Mouse (Mus musculus) adrenal gland, adult (tissue): ENCODE measurements around the gene H2al1m.
"Not testable (repeated sequence)": the region's sequence is repeated elsewhere in the genome, so short reads cannot be mapped to it uniquely, and the experiment has no call there.

Experiments
- DNase-seq, 2 experiments: peaks; one replicate each; pipeline ENCODE4 v3.0.0; 2022 to 2023; ENCODE audit warnings: low spot score in 1 of 2; ENCODE audit not compliant: inconsistent age in 2 of 2

H2al1m gene

DNA sequence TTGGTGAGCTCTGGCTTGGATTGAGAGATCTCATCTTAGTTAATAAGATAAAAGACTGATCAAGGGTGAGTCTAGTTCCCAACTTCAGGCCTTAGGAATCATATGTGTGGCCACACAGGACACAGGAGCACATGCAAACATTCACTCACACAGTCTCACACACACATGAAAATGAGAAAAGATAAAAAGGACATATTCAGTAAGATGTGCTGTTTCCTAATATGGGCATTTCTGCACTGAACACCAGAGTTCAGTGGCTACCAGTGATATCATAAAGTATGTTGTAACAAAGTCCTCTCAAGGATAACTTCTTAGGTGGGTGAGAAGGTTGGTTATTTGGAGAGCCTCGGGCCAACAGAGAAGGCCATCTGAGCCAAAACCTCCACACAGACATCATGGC, at the start of gene H2al1m:
H2al1m (plus strand) TSS at position 301 of the 400 bp plus-strand sequence.
- not testable (repeated sequence) for DNase-seq

DNA sequence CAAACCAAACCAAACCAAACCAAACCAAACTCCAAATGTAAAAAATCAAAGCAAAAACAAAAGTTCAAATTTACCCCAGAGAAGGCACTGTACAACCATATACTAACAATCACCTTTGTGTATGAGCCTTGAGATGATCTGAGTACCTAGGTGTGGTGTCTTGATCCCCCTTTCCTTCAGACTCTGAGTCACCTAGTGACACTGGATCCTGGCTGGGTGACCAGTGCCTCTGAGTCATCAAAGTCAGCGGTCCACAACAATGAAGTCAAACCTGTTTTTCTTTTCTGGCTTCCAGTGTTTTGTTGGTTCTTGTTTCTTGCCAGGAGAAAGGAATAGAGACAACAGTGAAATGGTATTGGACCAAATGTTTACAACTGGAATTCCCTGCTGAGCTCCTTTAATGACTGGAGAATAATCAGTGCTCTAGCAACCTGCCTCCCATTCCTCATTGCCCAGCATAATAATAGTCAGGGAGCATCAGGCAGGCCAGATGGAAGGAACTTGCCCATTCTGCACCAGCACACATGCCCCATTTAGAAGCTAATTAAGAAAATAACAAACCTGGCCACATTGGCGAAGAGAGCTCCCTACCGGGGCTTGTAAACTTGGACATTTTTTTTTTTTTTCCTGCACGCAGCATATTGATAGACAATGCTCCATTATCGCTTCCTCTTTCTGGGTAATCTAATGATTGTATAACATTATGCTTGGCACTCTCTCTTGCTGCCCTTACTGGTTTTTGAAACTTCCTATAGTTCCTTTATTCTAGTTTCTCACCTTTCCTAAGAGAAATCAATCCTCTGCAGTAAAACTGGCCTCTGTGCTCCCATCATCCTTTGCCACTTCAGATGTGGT, 42.6 kb upstream of the H2al1m start:
- no peak for DNase-seq

DNA sequence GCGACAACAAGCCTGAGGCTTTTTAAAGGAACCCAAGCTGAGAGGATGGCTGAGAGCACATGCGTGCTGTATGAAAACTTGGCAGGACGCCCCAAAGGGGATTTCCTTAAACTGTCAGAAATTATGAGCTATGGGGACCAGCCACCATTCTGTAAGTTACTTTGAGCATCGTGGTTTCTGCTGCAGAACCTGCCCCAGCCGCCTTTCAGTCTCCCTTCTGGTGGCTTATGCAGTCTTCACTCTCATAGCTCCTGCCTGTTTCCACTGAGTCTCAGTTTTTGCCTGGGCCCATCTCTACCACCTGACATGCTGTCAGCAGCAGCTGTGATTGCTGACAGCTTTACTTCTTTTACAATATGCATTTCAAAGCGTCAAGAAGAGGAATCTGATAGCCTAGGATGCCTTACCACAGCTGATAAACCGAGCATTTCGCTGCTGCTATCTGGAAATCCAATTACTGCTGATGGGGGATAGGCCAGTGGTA, 40.1 kb upstream of the H2al1m start:
- peak; percentile 6 to 29 for DNase-seq

DNA sequence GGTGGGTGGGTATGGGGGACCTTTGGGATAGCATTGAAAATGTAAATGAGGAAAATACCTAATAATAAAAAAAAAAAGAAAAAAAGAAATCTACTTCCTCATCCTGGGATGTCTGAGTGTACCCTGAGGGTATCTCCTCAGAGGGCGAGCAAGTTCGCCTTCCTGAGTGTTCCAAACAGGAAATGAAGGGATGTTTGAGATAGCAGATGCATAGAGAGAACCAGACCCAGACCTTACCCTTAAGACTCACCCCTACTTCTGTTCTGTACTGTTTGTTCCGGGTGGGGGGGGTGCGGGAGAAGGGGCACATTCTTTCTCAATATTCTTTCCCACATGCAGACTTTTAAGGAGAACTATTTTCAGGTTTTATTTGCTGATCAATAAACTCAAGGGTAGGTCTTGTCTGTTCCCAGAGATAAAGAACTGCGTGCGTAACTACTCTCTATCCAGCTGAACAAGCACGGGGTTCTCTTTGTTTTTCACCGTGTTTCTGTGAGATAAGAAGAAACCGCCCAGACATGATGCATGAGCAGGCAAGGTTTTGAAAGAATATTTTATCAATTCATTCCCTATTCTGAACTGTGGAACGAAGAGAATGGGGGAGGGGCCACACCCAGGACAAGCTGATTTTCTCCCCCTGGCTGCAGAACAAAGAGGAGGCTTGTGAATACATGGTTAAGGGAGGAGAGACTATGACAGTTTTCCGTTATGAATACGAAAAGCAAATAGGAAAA, 38.8 kb upstream of the H2al1m start:
- DNase-seq, result no peak

DNA sequence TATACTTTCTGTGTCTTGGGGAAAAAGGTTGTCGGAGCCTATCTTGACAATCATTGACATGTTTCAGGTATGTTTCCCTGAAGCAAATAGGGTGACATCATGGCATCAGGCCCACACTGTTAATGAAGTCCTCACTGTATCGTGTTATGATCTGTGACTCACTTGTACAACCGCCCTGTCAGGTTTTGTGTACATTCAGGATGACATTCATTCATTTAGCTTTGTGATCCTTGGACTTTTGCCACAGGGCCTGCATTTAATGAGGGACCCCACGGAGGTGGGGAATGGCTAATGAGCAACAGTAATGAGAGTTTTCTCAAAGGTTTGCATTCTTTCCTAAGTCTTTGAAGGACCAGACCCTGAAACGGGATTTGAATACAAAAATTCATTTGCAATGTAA, 34.7 kb upstream of the H2al1m start:
- DNase-seq, result no peak

DNA sequence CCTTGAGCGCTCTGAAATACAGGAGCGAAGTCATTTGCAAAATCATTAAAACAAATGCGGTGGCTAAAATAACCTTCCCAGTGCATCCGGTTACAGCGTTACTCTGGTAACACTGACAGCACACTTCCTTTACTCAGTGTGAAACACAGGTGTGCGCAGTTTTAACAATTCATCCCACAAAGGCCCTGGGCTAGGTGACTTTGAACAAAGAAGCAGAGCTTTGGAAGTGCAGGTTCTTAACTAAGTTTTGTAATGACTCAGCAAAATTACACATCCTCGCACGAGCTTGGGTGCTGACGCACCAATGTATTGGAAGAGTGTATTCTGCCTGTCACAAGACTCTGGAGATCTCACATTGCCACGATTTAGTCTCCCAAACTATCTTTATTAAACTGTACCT, 29.6 kb upstream of the H2al1m start:
- no peak for DNase-seq

DNA sequence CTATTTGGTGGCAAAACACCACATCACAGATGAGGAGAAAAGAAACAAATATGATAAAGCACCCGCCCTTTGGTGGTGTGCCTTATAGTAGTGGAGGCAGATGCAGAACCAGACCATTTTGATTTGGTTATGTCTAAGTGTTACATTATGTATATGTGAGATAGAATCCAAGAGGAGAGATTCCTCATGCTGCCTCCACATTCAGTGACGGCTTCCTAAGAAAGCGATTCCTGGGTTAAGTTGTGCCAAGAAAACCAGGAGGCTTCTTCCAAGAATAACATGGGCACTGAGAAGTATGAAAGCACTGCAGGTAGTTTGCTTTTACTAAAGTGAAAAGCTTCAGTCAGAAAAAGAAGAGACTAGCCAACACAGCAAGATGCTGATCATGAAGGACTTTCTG, 28.7 kb upstream of the H2al1m start:
- no peak for DNase-seq

DNA sequence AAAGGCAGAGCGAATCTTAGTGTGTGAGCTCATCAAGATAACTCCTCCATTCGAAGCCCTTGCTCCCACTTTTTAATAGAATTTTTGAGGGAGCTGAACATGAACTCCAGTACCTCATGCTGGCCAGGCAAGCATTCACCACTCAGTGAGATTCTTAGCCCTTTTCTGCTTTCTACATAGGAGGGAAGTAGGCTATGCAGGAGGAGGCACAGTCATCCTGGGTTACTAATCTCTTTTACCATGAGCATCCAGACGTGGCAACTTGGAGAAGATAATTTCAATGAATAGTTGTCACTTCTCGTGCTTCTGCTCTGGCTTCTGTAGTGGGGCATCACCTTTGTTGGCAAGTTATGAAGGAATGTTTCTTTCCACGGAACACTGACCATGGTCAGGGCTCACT, 26.8 kb upstream of the H2al1m start, which contains the start of gene Gm14862:
Gm14862 (minus strand) TSS at position 134 of the 400 bp plus-strand sequence.
- DNase-seq, result no peak

DNA sequence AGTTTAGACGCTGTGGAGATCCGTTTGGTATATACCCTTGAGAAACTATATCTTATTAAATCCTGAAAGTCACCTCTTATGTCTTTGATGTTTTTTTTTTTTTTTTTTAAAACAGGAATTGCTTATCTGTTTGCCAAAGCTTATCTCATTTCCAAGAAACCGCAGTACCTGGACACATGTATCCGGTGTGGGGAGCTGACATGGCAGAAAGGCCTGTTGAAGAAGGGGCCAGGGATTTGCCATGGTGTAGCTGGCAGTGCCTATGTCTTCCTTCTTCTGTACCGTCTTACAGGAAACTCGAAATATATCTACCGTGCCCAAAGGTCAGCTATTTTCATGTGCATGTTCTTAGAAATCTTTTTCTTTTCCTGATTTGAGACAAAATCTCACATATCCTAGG, 25.7 kb upstream of the H2al1m start:
- DNase-seq, result no peak

DNA sequence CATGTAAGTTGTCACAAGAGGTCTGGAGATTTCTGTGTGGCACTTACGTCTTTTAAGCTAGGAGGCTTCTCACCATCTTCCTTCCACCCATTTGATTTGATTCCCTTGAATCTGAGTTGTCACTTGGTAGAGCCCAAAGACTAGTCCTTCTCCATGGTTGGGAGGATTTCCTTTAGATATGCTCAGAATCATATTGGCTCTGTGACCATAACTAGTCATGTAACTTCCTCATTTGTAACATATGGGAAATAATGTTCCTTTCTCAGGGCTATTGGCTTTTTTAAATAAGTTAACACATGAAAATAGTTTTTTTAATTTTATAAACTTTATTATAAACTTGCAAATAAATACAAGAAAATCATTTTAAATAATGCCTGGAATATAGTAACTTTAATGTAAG, 24.3 kb upstream of the H2al1m start:
- no peak for DNase-seq

DNA sequence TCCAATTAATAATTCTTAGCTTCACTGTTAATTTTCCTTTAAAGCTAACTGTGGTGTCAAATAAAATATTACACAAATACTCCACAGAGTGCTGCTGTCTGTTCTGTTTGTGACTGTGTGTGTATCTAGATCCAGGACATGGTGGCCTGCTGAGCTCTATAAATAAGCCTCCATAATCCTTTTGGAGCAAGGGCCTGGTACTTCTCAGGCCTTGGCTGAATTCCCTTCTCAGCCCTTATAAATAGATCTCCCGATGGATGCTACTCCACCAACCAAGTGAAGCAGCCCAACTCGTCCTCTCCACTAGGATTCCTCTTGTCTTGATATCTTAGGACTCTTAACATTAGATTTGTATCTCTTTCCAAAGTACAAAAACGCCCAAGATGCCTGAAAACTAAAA, 12.5 kb upstream of the H2al1m start:
- no peak for DNase-seq

DNA sequence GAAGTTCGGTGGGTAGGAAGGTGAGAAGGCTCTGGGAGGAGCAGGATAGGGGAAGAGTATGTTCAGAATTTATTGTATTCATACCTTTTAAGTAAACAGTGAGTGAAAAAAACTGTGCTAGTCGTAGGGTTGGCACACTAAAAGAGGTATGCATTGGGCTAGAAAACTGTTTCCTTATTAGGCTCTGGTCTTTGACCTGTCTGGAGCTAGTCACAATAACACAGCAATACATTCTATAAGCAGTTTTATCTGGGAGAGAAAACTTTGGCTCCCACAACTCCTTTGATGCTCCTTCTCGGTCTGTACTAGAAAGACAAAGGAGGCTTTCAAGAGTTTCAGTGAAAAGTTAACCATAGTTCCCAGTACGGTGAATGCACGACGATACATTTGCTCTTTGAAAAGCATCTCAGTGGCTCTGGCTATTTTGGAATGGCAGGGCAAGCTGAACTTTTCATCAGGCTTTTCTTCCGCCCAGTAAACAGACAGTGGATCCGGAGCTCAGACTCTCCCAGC, 11.6 kb upstream of the H2al1m start:
- DNase-seq, result no peak

DNA sequence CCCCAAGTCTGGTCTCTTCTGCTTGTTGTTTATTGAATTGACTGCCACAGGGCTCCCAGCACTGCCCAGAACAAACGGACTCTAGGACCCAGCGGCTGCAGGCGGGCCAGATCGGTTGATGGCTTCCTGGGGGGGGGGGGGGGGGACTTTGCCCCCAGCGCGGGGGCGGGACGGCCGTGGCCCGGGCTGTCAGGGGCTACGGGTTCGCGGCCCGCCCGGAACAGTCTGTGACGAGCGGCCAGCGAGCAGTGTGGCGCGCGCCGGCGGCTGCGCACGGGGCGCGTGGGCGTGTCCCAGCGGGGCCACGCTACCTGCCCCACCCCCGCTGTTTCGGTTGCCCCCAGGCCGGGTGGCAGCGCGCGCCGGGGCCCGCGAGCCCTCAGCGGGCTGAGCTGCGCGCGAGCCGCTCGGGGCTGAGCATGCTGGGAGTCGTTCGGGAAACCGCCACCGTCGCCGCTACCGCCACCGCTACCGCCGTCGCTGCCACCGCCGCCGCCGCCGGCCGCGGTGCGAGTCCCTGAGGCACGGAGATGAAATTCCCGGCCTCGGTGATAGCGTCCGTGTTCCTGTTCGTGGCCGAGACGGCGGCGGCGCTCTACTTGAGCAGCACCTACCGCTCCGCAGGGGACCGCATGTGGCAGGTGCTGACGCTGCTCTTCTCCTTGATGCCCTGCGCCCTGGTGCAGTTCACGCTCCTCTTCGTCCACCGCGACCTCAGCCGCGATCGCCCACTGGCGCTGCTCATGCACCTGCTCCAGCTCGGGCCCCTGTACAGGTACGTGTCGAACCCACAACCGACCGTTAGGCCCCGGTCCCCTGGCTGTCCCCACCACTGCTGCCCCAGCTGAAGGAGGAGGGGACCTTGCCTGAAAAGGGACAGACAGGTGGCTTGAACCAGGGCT, 10.9 kb upstream of the H2al1m start, which contains the start of gene Xk:
Xk (plus strand) TSS at position 297 of the 902 bp plus-strand sequence.
- peak; percentile 59 to 81 for DNase-seq

DNA sequence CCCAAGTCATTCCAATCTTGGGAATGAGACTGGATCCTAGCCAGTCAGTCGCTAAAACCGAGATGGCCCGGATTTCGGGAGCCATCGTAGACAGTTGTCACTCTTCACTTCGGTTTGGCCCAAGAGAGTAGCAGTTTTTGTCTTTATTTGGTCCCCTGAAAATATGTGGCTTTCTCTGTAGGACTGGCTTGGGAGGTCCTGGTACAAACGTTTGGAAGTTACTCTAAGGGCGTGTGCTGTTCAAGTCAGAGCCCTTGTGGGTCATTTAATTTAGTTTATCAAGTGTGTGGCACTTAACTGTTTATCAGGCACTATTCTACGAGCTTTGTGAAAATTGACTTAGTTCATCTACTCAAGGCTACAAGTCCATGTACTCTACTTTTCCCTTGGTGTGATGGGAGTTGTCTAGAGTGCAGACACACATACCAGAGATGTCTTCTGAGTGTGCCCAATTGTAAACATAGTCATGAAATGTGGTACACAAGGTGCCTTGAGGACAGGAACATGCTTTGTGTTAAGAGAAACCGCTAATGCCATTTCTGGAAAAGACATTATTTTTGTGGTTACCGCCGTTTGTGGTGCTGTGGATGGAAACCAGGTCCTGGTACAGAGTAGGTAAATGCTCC, 10.1 kb upstream of the H2al1m start:
- no peak for DNase-seq

DNA sequence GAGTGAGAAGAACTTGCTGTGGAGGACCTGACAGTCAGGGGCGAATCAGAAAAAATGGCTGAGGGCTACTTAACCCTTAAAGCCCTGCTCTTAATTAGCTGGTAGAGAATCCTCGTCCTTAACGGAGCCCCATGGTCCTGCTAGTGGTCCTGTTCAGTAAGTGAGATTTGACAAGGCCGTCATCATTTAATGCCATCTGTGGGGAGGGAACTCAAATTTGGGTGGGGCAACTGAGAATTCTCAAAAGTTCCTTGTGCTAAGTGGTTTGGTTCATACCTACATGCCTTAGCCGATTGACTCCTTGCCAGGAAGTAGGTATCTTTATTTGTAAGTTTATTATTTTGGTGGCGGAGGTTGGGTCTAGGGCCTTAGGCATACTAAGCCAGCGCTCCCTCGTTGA, 9.2 kb upstream of the H2al1m start:
- no peak for DNase-seq

DNA sequence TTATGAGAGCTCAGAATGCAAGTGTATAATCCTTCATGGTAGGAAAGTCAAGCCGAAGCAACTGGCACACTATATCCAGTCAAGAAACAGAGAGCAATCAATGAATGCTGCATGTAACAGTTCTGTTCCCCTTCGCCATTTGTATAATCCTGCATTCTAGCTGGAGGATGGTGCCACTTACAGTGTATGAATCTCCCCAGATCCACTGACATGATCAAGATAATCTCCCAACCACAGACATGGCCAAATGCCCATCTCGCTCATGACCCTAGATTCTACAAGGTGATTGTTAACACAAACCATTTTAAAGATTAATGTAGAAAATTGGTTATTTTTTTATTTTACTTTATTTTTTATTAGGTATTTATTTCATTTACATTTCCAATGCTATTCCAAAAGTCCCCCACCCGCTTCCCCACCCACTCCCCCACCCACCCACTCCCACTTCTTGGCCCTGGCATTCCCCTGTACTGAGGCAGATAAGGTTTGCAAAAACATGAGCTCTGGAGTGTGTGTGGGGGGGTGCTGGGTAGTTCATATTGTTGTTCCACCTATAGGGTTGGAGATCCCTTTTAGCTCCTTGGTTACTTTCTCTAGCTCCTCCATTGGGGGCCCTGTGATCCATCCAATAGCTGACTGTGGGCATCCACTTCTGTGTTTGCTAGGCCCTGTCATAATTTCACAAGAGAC, 9.7 kb downstream of the H2al1m start:
- not testable (repeated sequence) for DNase-seq

DNA sequence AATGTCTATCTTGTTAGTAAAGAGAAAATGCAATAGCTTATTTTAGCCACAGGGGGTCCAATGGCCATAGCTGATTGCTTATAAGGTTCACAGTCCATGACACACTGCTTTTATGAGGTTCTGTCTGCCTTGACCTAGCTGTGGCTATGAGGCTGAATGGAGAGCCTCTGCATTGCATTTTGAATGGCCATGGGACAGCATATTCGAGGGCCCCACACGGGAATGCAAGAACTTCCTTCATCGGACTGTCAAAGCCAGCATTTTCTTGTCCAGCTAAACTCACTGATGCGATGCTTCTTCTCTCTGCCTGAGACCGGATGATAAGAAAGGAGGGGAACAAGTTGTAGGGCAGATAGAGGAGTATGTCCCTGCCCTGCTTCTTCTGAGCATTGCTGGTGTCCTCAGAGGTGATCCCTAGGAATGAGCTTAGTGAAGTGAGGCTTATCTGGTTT, 14.9 kb downstream of the H2al1m start:
- no peak for DNase-seq

DNA sequence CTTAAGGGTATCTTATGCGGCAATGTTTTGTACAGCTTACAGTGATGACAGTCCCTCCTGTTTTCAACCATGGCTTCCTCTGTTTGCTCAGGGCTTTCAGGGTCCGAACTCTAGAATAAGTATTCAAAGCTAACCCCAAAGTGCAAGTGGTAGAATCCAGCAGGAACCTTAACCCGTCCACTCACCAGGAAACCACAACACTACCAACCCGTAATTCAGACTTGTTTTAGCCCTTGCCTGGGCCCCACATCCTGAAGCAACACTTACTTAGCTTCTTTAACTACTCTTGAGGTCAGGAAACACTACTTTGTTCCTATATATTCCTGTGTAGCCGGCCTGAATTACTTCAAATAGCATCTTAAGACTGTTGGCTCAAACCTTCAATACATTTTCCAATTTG, 19.2 kb downstream of the H2al1m start:
- no peak for DNase-seq

DNA sequence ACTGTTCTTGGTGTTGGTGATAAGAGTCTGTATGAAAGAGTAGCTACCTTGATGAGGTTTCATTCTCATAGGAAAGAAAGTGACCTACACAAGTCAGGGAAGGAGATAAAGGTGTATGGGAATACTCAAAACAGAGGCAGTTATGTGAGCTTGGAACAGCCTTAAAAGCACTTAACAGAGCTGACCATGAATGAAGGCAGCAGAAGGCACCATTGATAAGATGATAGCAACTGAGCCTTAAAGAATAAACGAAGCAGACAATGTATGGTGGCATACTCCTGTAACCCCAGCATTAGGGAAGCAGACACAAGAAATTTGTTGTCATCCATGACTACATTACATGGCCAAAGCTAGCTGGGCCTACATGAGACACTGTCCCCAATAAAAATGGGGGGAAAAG, 19.9 kb downstream of the H2al1m start:
- DNase-seq, result no peak

DNA sequence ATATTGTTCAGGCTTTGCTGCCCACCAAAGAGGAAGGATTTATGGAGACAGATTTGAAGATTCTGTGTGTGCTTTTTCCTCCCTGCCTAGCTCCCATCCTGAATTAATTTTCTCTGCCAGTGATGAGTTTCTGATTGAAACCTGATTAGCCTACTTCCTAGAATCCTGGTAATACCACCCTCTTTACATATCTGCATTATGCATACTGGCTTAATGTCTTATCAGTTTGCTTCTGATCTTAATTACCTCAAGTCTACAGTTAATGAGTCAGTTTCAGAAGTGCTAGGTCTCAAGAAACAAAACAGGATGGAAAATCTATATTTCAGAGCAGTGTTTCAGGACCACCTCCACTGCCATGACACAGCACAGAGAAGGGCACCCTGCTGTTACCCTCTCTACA, 32.9 kb downstream of the H2al1m start:
- DNase-seq, result not testable (repeated sequence)
